Mouse (Mus musculus): ENCODE results near the gene Atp2b2. TPM values are rescaled to one million over a fixed set of nuclear protein-coding genes. Genes with fewer than 3 reads are reported as not detected.

Gene Atp2b2
- polyA plus RNA-seq, 2 experiments, result 0.55 to 0.91 TPM

GRCm38 (mm10) chr6:113883225-113883624 is 159.2 kb downstream of the Atp2b2 start:
- H3K27me3 ChIP-seq (ENCODE audit: control insufficient read depth, insufficient read depth, low read length), result no peaks in the 10 kb centered on the region
- no peaks in the 10 kb centered on the region; a peak in 1 of 4 replicates for H3K4me1 ChIP-seq (replicated peaks; ENCODE audit: control insufficient read depth in 2 of 2, insufficient read depth in 2 of 2, low read length in 1 of 2)
- no peak overlapping the region for H3K9ac ChIP-seq (replicated peaks)
- no peaks in the 10 kb centered on the region for H3K9me3 ChIP-seq (ENCODE audit: control insufficient read depth, low read length)
- no peak overlapping the region for H3K4me3 ChIP-seq (ENCODE audit: insufficient read depth in 1 of 2, low read depth in 2 of 2, low read length in 2 of 2)
- H3K4me2 ChIP-seq (ENCODE audit: low read depth), result no peak overlapping the region
- no peak for TF ChIP-seq EP300 (IDR thresholded peaks at IDR 0.05; ENCODE audit: low read depth)
- TF ChIP-seq CTCF (IDR thresholded peaks at IDR 0.05; ENCODE audit: low read depth), result no peak
- DNase-seq (ENCODE audit: low read depth in 3 of 3, low spot score in 3 of 3) (no peak), ATAC-seq (ENCODE audit: insufficient read depth) (no peak)
- H3K36me3 ChIP-seq (replicated peaks; ENCODE audit: control insufficient read depth, insufficient read depth, low read depth), result no peaks in the 10 kb centered on the region
- no peak overlapping the region for H3K27ac ChIP-seq
- WGBS (ENCODE audit: insufficient replicate concordance), result 41% methylated on average over 9 of the region's 9 CpGs

GRCm38 (mm10) chr6:113882396-113882795 is 160.0 kb downstream of the Atp2b2 start:
- DNase-seq (ENCODE audit: low read depth in 3 of 3, low spot score in 3 of 3) (no peak), ATAC-seq (ENCODE audit: insufficient read depth) (no peak)
- Histone ChIP-seq H3K4me3 (ENCODE audit: insufficient read depth in 1 of 2, low read depth in 2 of 2, low read length in 2 of 2) (no peak overlapping the region), H3K27me3 (ENCODE audit: control insufficient read depth, insufficient read depth, low read length) (no peaks in the 10 kb centered on the region), H3K36me3 (replicated peaks; ENCODE audit: control insufficient read depth, insufficient read depth, low read depth) (no peaks in the 10 kb centered on the region), H3K9me3 (ENCODE audit: control insufficient read depth, low read length) (no peaks in the 10 kb centered on the region), H3K27ac (no peak overlapping the region), H3K4me2 (ENCODE audit: low read depth) (no peak overlapping the region), H3K4me1 (replicated peaks; ENCODE audit: control insufficient read depth in 2 of 2, insufficient read depth in 2 of 2, low read length in 1 of 2) (no peaks in the 10 kb centered on the region; a peak in 1 of 4 replicates), H3K9ac (replicated peaks) (no peak overlapping the region)
- 51% methylated on average over 7 of the region's 7 CpGs for WGBS (ENCODE audit: insufficient replicate concordance)
- no peak for TF ChIP-seq CTCF (IDR thresholded peaks at IDR 0.05; ENCODE audit: low read depth)
- TF ChIP-seq EP300 (IDR thresholded peaks at IDR 0.05; ENCODE audit: low read depth), result no peak

- no peak for ATAC-seq (ENCODE audit: insufficient read depth)
- H3K27ac ChIP-seq, result no peak overlapping the region
Measured at GRCm38 (mm10) chr6:113881561-113882243, 160.7 kb downstream of the Atp2b2 start.

GRCm38 (mm10) chr6:113879366-113879765 is 163.0 kb downstream of the Atp2b2 start:
- H3K27me3 ChIP-seq (ENCODE audit: control insufficient read depth, insufficient read depth, low read length), result no peaks in the 10 kb centered on the region
- ATAC-seq (ENCODE audit: insufficient read depth), result no peak
- no peaks in the 10 kb centered on the region; a peak in 1 of 4 replicates for H3K4me1 ChIP-seq (replicated peaks; ENCODE audit: control insufficient read depth in 2 of 2, insufficient read depth in 2 of 2, low read length in 1 of 2)
- H3K4me2 ChIP-seq (ENCODE audit: low read depth), result no peak overlapping the region
- 37% methylated on average over 3 of the region's 3 CpGs for WGBS (ENCODE audit: insufficient replicate concordance)
- H3K9me3 ChIP-seq (ENCODE audit: control insufficient read depth, low read length), result no peaks in the 10 kb centered on the region
- H3K27ac ChIP-seq, result no peak overlapping the region
- no peak overlapping the region for H3K4me3 ChIP-seq (ENCODE audit: insufficient read depth in 1 of 2, low read depth in 2 of 2, low read length in 2 of 2)
- no peak overlapping the region for H3K9ac ChIP-seq (replicated peaks)
- TF ChIP-seq CTCF (IDR thresholded peaks at IDR 0.05; ENCODE audit: low read depth) (no peak), EP300 (IDR thresholded peaks at IDR 0.05; ENCODE audit: low read depth) (no peak)
- no peaks in the 10 kb centered on the region for H3K36me3 ChIP-seq (replicated peaks; ENCODE audit: control insufficient read depth, insufficient read depth, low read depth)
- DNase-seq (ENCODE audit: low read depth in 3 of 3, low spot score in 3 of 3), result no peak

More at GRCm38 (mm10) chr6:113881561-113882243, 160.7 kb downstream of the Atp2b2 start:
- no peak overlapping the region for H3K4me2 ChIP-seq (ENCODE audit: low read depth)
- WGBS (ENCODE audit: insufficient replicate concordance), result 40% methylated on average over 10 of the region's 10 CpGs
- no peaks in the 10 kb centered on the region for H3K9me3 ChIP-seq (ENCODE audit: control insufficient read depth, low read length)
- no peak overlapping the region for H3K4me3 ChIP-seq (ENCODE audit: insufficient read depth in 1 of 2, low read depth in 2 of 2, low read length in 2 of 2)
- no peak for TF ChIP-seq CTCF (IDR thresholded peaks at IDR 0.05; ENCODE audit: low read depth)
- TF ChIP-seq EP300 (IDR thresholded peaks at IDR 0.05; ENCODE audit: low read depth), result no peak
- H3K4me1 ChIP-seq (replicated peaks; ENCODE audit: control insufficient read depth in 2 of 2, insufficient read depth in 2 of 2, low read length in 1 of 2), result no peaks in the 10 kb centered on the region; a peak in 1 of 4 replicates
- no peak for DNase-seq (ENCODE audit: low read depth in 3 of 3, low spot score in 3 of 3)
- H3K36me3 ChIP-seq (replicated peaks; ENCODE audit: control insufficient read depth, insufficient read depth, low read depth), result no peaks in the 10 kb centered on the region
- no peak overlapping the region for H3K9ac ChIP-seq (replicated peaks)
- H3K27me3 ChIP-seq (ENCODE audit: control insufficient read depth, insufficient read depth, low read length), result no peaks in the 10 kb centered on the region

GRCm38 (mm10) chr6:113878510-113879128 is 163.8 kb downstream of the Atp2b2 start:
- Histone ChIP-seq H3K4me2 (ENCODE audit: low read depth) (no peak overlapping the region), H3K4me3 (ENCODE audit: insufficient read depth in 1 of 2, low read depth in 2 of 2, low read length in 2 of 2) (no peak overlapping the region), H3K4me1 (replicated peaks; ENCODE audit: control insufficient read depth in 2 of 2, insufficient read depth in 2 of 2, low read length in 1 of 2) (no peaks in the 10 kb centered on the region; a peak in 1 of 4 replicates), H3K36me3 (replicated peaks; ENCODE audit: control insufficient read depth, insufficient read depth, low read depth) (no peaks in the 10 kb centered on the region), H3K27me3 (ENCODE audit: control insufficient read depth, insufficient read depth, low read length) (no peaks in the 10 kb centered on the region), H3K9ac (replicated peaks) (no peak overlapping the region), H3K9me3 (ENCODE audit: control insufficient read depth, low read length) (no peaks in the 10 kb centered on the region), H3K27ac (no peak overlapping the region)
- DNase-seq (ENCODE audit: low read depth in 3 of 3, low spot score in 3 of 3), result no peak
- peak; percentile 58 for ATAC-seq (ENCODE audit: insufficient read depth)
- no peak for TF ChIP-seq CTCF (IDR thresholded peaks at IDR 0.05; ENCODE audit: low read depth)
- no peak for TF ChIP-seq EP300 (IDR thresholded peaks at IDR 0.05; ENCODE audit: low read depth)
- WGBS (ENCODE audit: insufficient replicate concordance), result 62% methylated on average over 8 of the region's 8 CpGs

All from liver, embryonic 14.5 days (tissue).